Mouse (Mus musculus): ENCODE measurements at regions not wholly inside any gene's neighbourhood (a gene's known extent, or its start where the extent isn't known, plus 50 kb on each side); places are given as distances from the start of the nearest gene placed in this dataset.
A peak's percentile ranks its signal among the peaks of the same experiment; 100 is the strongest.

- Histone ChIP-seq H3K27ac (no peak overlapping the region), H3K27me3 (replicated peaks) (peaks cover 6% of the 10 kb centered on the region; the same call in 1 of the 2 replicates), H3K4me2 (peak overlapping the region; percentile 90; the same call in 1 of the 2 replicates), H3K4me3 (no peak overlapping the region), H3K9me3 (replicated peaks) (no peaks in the 10 kb centered on the region), H3K4me1 (peaks cover 28% of the 10 kb centered on the region), H3K36me3 (no peaks in the 10 kb centered on the region), H3K9ac (no peak overlapping the region)
- 76% methylated on average over 5 of the region's 5 CpGs for WGBS (ENCODE audit: insufficient replicate concordance)
- ATAC-seq, result no peak
Observed at GRCm38 (mm10) chr6:51268931-51269330, 163.5 kb upstream of the Nfe2l3 start.

GRCm38 (mm10) chr6:51269617-51270016, 162.9 kb upstream of the Nfe2l3 start:
- 19% methylated on average over 10 of the region's 10 CpGs for WGBS (ENCODE audit: insufficient replicate concordance)
- peaks cover 28% of the 10 kb centered on the region for H3K4me1 ChIP-seq
- peak overlapping the region; percentile 74 for H3K9ac ChIP-seq
- H3K27me3 ChIP-seq (replicated peaks), result peaks cover 8% of the 10 kb centered on the region; the same call in 1 of the 2 replicates
- peak overlapping the region; percentile 69 for H3K4me3 ChIP-seq
- H3K27ac ChIP-seq, result no peak overlapping the region
- peak overlapping the region; percentile 90 for H3K4me2 ChIP-seq
- H3K9me3 ChIP-seq (replicated peaks), result no peaks in the 10 kb centered on the region
- H3K36me3 ChIP-seq, result no peaks in the 10 kb centered on the region
- ATAC-seq, result no peak

- under 1% methylated on average over 80 of the region's 80 CpGs for WGBS (ENCODE audit: insufficient replicate concordance)
- H3K4me3 ChIP-seq, result peak overlapping the region; percentile 69
- H3K36me3 ChIP-seq, result no peaks in the 10 kb centered on the region
- no peaks in the 10 kb centered on the region for H3K9me3 ChIP-seq (replicated peaks)
- peak overlapping the region; percentile 74 for H3K9ac ChIP-seq
- peaks cover 15% of the 10 kb centered on the region; the same call in 1 of the 2 replicates for H3K27me3 ChIP-seq (replicated peaks)
- H3K27ac ChIP-seq, result peak overlapping the region; percentile 72
- ATAC-seq, result peak; percentile 89
- peak overlapping the region; percentile 90 for H3K4me2 ChIP-seq
- H3K4me1 ChIP-seq, result peaks cover 28% of the 10 kb centered on the region
Observed at GRCm38 (mm10) chr6:51270216-51271127, 162.0 kb upstream of the Nfe2l3 start.

- no peaks in the 10 kb centered on the region for H3K9me3 ChIP-seq (replicated peaks)
- no peak overlapping the region for H3K9ac ChIP-seq
- no peaks in the 10 kb centered on the region for H3K36me3 ChIP-seq
- H3K27ac ChIP-seq, result no peak overlapping the region
- peaks cover 28% of the 10 kb centered on the region for H3K4me1 ChIP-seq
- ATAC-seq, result no peak; the same call in 1 of the 2 replicates
- 2% methylated on average over 16 of the region's 17 CpGs for WGBS (ENCODE audit: insufficient replicate concordance)
- H3K27me3 ChIP-seq (replicated peaks), result peaks cover 21% of the 10 kb centered on the region
- H3K4me3 ChIP-seq, result peak overlapping the region; percentile 69
- H3K4me2 ChIP-seq, result peak overlapping the region; percentile 90
Observed at GRCm38 (mm10) chr6:51271128-51271480, 161.4 kb upstream of the Nfe2l3 start.

GRCm38 (mm10) chr6:51272136-51272736, 160.2 kb upstream of the Nfe2l3 start:
- H3K4me3 ChIP-seq, result no peak overlapping the region
- no peak overlapping the region for H3K27ac ChIP-seq
- no peaks in the 10 kb centered on the region for H3K9me3 ChIP-seq (replicated peaks)
- 71% methylated on average over 19 of the region's 19 CpGs for whole genome bisulfite sequencing (ENCODE audit: insufficient replicate concordance)
- H3K9ac ChIP-seq, result no peak overlapping the region
- H3K27me3 ChIP-seq (replicated peaks), result peaks cover 28% of the 10 kb centered on the region
- 0 out of 2 replicates have a peak overlapping the region, but pooled peaks have one; percentile 9 for H3K4me2 ChIP-seq
- H3K4me1 ChIP-seq, result peaks cover 28% of the 10 kb centered on the region
- ATAC-seq, result no peak
- no peaks in the 10 kb centered on the region for H3K36me3 ChIP-seq

- Histone ChIP-seq H3K27ac (no peak overlapping the region), H3K4me2 (no peak overlapping the region), H3K9me3 (replicated peaks) (no peaks in the 10 kb centered on the region), H3K27me3 (replicated peaks) (peaks cover 20% of the 10 kb centered on the region), H3K36me3 (no peaks in the 10 kb centered on the region), H3K9ac (no peak overlapping the region), H3K4me3 (no peak overlapping the region), H3K4me1 (no peaks in the 10 kb centered on the region)
- no peak for ATAC-seq
- 70% methylated on average over 10 of the region's 10 CpGs for WGBS (ENCODE audit: insufficient replicate concordance)
Observed at GRCm38 (mm10) chr6:51279491-51279890, 153.0 kb upstream of the Nfe2l3 start.

- ATAC-seq, result no peak
- Histone ChIP-seq H3K36me3 (no peaks in the 10 kb centered on the region), H3K4me1 (no peaks in the 10 kb centered on the region), H3K27me3 (replicated peaks) (peaks cover 14% of the 10 kb centered on the region), H3K4me3 (no peak overlapping the region), H3K9ac (no peak overlapping the region), H3K9me3 (replicated peaks) (no peaks in the 10 kb centered on the region), H3K4me2 (no peak overlapping the region), H3K27ac (no peak overlapping the region)
- WGBS (ENCODE audit: insufficient replicate concordance), result 34% methylated on average over 7 of the region's 7 CpGs
Observed at GRCm38 (mm10) chr6:51280231-51280630, 152.2 kb upstream of the Nfe2l3 start.

GRCm38 (mm10) chr6:51283916-51284706, 148.4 kb upstream of the Nfe2l3 start:
- H3K36me3 ChIP-seq, result no peaks in the 10 kb centered on the region
- no peak overlapping the region for H3K9ac ChIP-seq
- no peaks in the 10 kb centered on the region for H3K9me3 ChIP-seq (replicated peaks)
- H3K27ac ChIP-seq, result no peak overlapping the region
- no peak for ATAC-seq
- H3K27me3 ChIP-seq (replicated peaks), result no peaks in the 10 kb centered on the region
- WGBS (ENCODE audit: insufficient replicate concordance), result 66% methylated on average over 11 of the region's 11 CpGs
- H3K4me1 ChIP-seq, result 0 out of 2 replicates have a peak, but pooled peaks cover 4% of the 10 kb centered on the region
- H3K4me3 ChIP-seq, result no peak overlapping the region
- no peak overlapping the region for H3K4me2 ChIP-seq

- Histone ChIP-seq H3K9ac (no peak overlapping the region), H3K27ac (no peak overlapping the region), H3K4me1 (0 out of 2 replicates have a peak, but pooled peaks cover 4% of the 10 kb centered on the region), H3K4me2 (no peak overlapping the region), H3K4me3 (no peak overlapping the region), H3K36me3 (no peaks in the 10 kb centered on the region), H3K27me3 (replicated peaks) (no peaks in the 10 kb centered on the region), H3K9me3 (replicated peaks) (no peaks in the 10 kb centered on the region)
- 78% methylated on average over 9 of the region's 9 CpGs for WGBS (ENCODE audit: insufficient replicate concordance)
- no peak for ATAC-seq
Observed at GRCm38 (mm10) chr6:51284881-51285280, 147.6 kb upstream of the Nfe2l3 start.

GRCm38 (mm10) chr6:51286836-51287235, 145.6 kb upstream of the Nfe2l3 start:
- Histone ChIP-seq H3K4me3 (no peak overlapping the region), H3K27ac (no peak overlapping the region), H3K36me3 (no peaks in the 10 kb centered on the region), H3K4me1 (0 out of 2 replicates have a peak, but pooled peaks cover 4% of the 10 kb centered on the region), H3K27me3 (replicated peaks) (peaks cover 6% of the 10 kb centered on the region; the same call in 1 of the 2 replicates), H3K9ac (no peak overlapping the region), H3K9me3 (replicated peaks) (no peaks in the 10 kb centered on the region), H3K4me2 (no peak overlapping the region)
- no peak for ATAC-seq
- WGBS (ENCODE audit: insufficient replicate concordance), result 49% methylated on average over 2 of the region's 2 CpGs

GRCm38 (mm10) chr6:51287383-51287782, 145.1 kb upstream of the Nfe2l3 start:
- Histone ChIP-seq H3K27me3 (replicated peaks) (peaks cover 6% of the 10 kb centered on the region; the same call in 1 of the 2 replicates), H3K27ac (no peak overlapping the region), H3K9me3 (replicated peaks) (no peaks in the 10 kb centered on the region), H3K4me3 (no peak overlapping the region), H3K4me2 (no peak overlapping the region), H3K4me1 (0 out of 2 replicates have a peak, but pooled peaks cover 4% of the 10 kb centered on the region), H3K9ac (no peak overlapping the region), H3K36me3 (no peaks in the 10 kb centered on the region)
- 47% methylated on average over 2 of the region's 2 CpGs for WGBS (ENCODE audit: insufficient replicate concordance)
- no peak for ATAC-seq
